Mouse (Mus musculus) liver (tissue): ENCODE results near the gene Vmn1r158.
"Not testable (repeated sequence)": the region's sequence is repeated elsewhere in the genome, so short reads cannot be mapped to it uniquely, and the experiment has no call there.

ENCODE experiments used
- DNase-seq: peaks from one replicate; pipeline ENCODE4 v3.0.0-alpha.2; 2020; ENCODE audit warnings: mixed read lengths

Gene Vmn1r158

DNA sequence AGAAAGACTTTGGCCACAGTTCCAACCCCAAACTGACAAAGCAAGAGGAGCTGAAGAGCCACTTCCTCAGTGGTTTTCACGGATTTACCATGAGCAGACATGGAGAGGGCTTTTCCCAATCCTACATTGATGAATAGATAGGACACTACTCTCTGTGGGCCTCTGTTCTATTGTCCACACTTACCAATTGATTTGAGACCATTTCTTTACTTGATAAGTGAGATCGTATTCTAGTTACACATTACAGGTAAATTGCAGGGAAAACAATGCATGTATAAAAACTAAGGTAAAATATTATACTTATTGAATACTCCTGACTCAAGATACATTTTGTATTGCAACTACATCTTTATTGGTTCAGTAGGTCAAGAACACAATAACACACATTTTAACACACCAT, at the start of gene Vmn1r158:
Gene Vmn1r158 (minus strand): TSS at position 101 of the 400 bp plus-strand sequence.
- not testable (repeated sequence) for DNase-seq

DNA sequence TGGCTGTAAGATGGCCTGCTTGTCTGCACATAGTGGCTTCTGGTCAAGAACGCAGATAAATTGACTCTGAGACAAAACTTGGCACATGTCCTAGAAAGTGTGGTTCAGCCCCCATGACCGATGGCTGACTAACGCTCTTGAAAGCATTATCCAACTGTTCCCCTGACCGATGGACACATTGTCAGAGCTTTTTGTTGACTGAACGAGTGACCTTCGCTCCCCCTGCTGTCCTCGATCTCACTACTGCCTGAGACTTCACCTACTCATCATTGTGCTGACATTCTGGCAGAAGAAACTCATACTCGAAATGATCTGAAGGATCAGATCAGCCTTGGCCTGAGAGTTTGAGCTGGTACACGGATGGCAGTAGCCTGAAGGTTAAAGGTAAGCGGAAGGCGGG, 14.6 kb downstream of the Vmn1r158 start:
- not testable (repeated sequence) for DNase-seq

DNA sequence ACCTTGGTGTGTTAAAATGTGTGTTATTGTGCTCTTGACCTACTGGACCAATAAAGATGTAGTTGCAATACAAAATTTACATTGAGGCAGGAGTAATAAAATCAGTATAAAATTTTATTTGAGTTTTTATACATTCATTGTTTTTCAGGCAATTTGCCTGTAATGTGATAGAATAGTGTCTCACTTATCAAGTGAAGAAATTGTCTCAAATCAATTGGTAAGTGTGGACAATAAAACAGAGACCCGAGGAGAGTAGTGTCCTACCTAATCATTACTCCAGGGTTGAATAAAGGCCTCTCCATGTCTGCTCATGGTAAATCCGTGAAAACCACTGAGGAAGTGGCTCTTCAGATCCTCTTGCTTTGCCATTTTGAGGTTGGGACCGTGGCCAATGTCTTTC, 29.2 kb downstream of the Vmn1r158 start, which contains the start of gene Vmn1r157:
Gene Vmn1r157 (plus strand): TSS at position 301 of the 400 bp plus-strand sequence.
- not testable (repeated sequence) for DNase-seq
